Mouse (Mus musculus): ENCODE data around the gene Sbno2. TPM values are rescaled to one million over a fixed set of nuclear protein-coding genes. Genes with fewer than 3 reads are reported as not detected.

The Sbno2 gene
- total and polyA plus RNA-seq, 3 experiments, result 9.7 to 24.2 (median 22.6) TPM

GRCm38 (mm10) chr10:80094085-80094484, 11.3 kb downstream of the Sbno2 start:
- TF ChIP-seq TBP (conservative IDR thresholded peaks at IDR 0.05; ENCODE audit: low read depth, low read length) (no peak), CHD1 (IDR thresholded peaks at IDR 0.05; ENCODE audit: low read depth, low read length) (no peak), CTCF (conservative IDR thresholded peaks at IDR 0.05 in 1 of 2, IDR thresholded peaks at IDR 0.05 in 1 of 2; ENCODE audit: low read depth in 2 of 2, low read length in 2 of 2) (no peak), MYC (IDR thresholded peaks at IDR 0.05; ENCODE audit: low read depth, low read length) (no peak), USF2 (conservative IDR thresholded peaks at IDR 0.05; ENCODE audit: low read depth, low read length) (no peak), MAFK (IDR thresholded peaks at IDR 0.05; ENCODE audit: insufficient replicate concordance, low read length) (no peak), JUN (IDR thresholded peaks at IDR 0.05; ENCODE audit: insufficient read depth, low read depth, low read length) (no peak), MEF2A (IDR thresholded peaks at IDR 0.05; ENCODE audit: borderline replicate concordance, low read depth, low read length) (no peak), HCFC1 (IDR thresholded peaks at IDR 0.05; ENCODE audit: low read depth, low read length) (no peak), GABPA (IDR thresholded peaks at IDR 0.05; ENCODE audit: insufficient replicate concordance, low read depth, low read length) (no peak), RAD21 (IDR thresholded peaks at IDR 0.05; ENCODE audit: low read depth, low read length) (no peak), ETS1 (conservative IDR thresholded peaks at IDR 0.05; ENCODE audit: low read depth, low read length) (no peak), USF1 (IDR thresholded peaks at IDR 0.05; ENCODE audit: low read depth, low read length) (no peak), ZNF384 (IDR thresholded peaks at IDR 0.05; ENCODE audit: low read depth, low read length) (no peak)
- H3K9ac ChIP-seq (ENCODE audit: insufficient read depth, low read depth), result no peak overlapping the region
- no peak overlapping the region for H3K4me3 ChIP-seq (replicated peaks in 1 of 3; ENCODE audit: low read depth in 2 of 3, low read length in 2 of 3, poor library complexity in 1 of 3)
- no peak overlapping the region for H3K27ac ChIP-seq (ENCODE audit: insufficient read depth, low read depth)
- peaks cover 6 to 30% of the 10 kb centered on the region in 2 experiments for H3K4me1 ChIP-seq (ENCODE audit: control insufficient read depth in 1 of 2, insufficient read depth in 2 of 2)
- no peaks in the 10 kb centered on the region for H3K27me3 ChIP-seq (replicated peaks)
- no peak for DNase-seq (ENCODE audit: extremely low read depth)
- peaks cover 13% of the 10 kb centered on the region; the same call in 1 of the 2 replicates for H3K79me2 ChIP-seq (replicated peaks; ENCODE audit: control insufficient read depth, extremely low read depth, insufficient read depth, poor library complexity, severe bottlenecking)
- dilution Hi-C loops (cut with MboI; ENCODE audit: extremely low pct_ligation_motif_present, extremely low pct_unique_long_range_greater_than_20kb, low sequenced_read_pairs) (no loop called here), in situ Hi-C loops (cut with MboI; ENCODE audit: low pct_ligation_motif_present, low pct_unique_long_range_greater_than_20kb, low sequenced_read_pairs) (no loop called here)
- no peak overlapping the region for H3K4me2 ChIP-seq (ENCODE audit: insufficient read depth, low read depth, poor library complexity, severe bottlenecking)
- H3K36me3 ChIP-seq (replicated peaks in 1 of 2; ENCODE audit: control insufficient read depth in 1 of 2, insufficient read depth in 1 of 2, low read length in 1 of 2), result peaks cover 13 to 82% of the 10 kb centered on the region in 2 experiments
- H3K9me3 ChIP-seq (replicated peaks; ENCODE audit: low read length), result no peaks in the 10 kb centered on the region

GRCm38 (mm10) chr10:80092690-80093089, 12.7 kb downstream of the Sbno2 start:
- H3K9ac ChIP-seq (ENCODE audit: insufficient read depth, low read depth), result no peak overlapping the region
- no peak overlapping the region for H3K4me3 ChIP-seq (replicated peaks in 1 of 3; ENCODE audit: low read depth in 2 of 3, low read length in 2 of 3, poor library complexity in 1 of 3)
- H3K27ac ChIP-seq (ENCODE audit: insufficient read depth, low read depth), result no peak overlapping the region
- DNase-seq (ENCODE audit: extremely low read depth), result no peak
- TF ChIP-seq BHLHE40 (IDR thresholded peaks at IDR 0.05; ENCODE audit: low read depth, low read length), result no peak
- no peak for TF ChIP-seq RCOR1 (conservative IDR thresholded peaks at IDR 0.05; ENCODE audit: low read depth, low read length)
- TF ChIP-seq JUN (IDR thresholded peaks at IDR 0.05; ENCODE audit: insufficient read depth, low read depth, low read length), result no peak
- no peak for TF ChIP-seq MAFK (IDR thresholded peaks at IDR 0.05; ENCODE audit: insufficient replicate concordance, low read length)
- TF ChIP-seq JUND (conservative IDR thresholded peaks at IDR 0.05; ENCODE audit: low read depth, low read length), result no peak
- TF ChIP-seq MEF2A (IDR thresholded peaks at IDR 0.05; ENCODE audit: borderline replicate concordance, low read depth, low read length), result no peak
- no peak for TF ChIP-seq MYC (IDR thresholded peaks at IDR 0.05; ENCODE audit: low read depth, low read length)
- TF ChIP-seq KAT2A (IDR thresholded peaks at IDR 0.05; ENCODE audit: insufficient replicate concordance, low read length), result no peak
- no peaks in the 10 kb centered on the region for H3K27me3 ChIP-seq (replicated peaks)
- dilution Hi-C loops (cut with MboI; ENCODE audit: extremely low pct_ligation_motif_present, extremely low pct_unique_long_range_greater_than_20kb, low sequenced_read_pairs), result no loop called here
- H3K36me3 ChIP-seq (replicated peaks in 1 of 2; ENCODE audit: control insufficient read depth in 1 of 2, insufficient read depth in 1 of 2, low read length in 1 of 2), result peaks cover 13 to 82% of the 10 kb centered on the region in 2 experiments
- no peaks in the 10 kb centered on the region for H3K9me3 ChIP-seq (replicated peaks; ENCODE audit: low read length)
- peaks cover 5% of the 10 kb centered on the region; the same call in 1 of the 2 replicates for H3K79me2 ChIP-seq (replicated peaks; ENCODE audit: control insufficient read depth, extremely low read depth, insufficient read depth, poor library complexity, severe bottlenecking)
- in situ Hi-C loops (cut with MboI; ENCODE audit: low pct_ligation_motif_present, low pct_unique_long_range_greater_than_20kb, low sequenced_read_pairs), result no loop called here
- peaks cover 0 to 21% of the 10 kb centered on the region in 2 experiments; a peak in 3 of 4 replicates for H3K4me1 ChIP-seq (ENCODE audit: control insufficient read depth in 1 of 2, insufficient read depth in 2 of 2)
- no peak overlapping the region for H3K4me2 ChIP-seq (ENCODE audit: insufficient read depth, low read depth, poor library complexity, severe bottlenecking)

Data from CH12.LX (cell line).